Mouse (Mus musculus): ENCODE measurements around the gene Btbd6. TPM values are rescaled to one million over a fixed set of nuclear protein-coding genes. Genes with fewer than 3 reads are reported as not detected.
A peak's percentile ranks its signal among the peaks of the same experiment; 100 is the strongest.

Btbd6 gene
- polyA plus RNA-seq, 1 experiment, result not detected

DNA sequence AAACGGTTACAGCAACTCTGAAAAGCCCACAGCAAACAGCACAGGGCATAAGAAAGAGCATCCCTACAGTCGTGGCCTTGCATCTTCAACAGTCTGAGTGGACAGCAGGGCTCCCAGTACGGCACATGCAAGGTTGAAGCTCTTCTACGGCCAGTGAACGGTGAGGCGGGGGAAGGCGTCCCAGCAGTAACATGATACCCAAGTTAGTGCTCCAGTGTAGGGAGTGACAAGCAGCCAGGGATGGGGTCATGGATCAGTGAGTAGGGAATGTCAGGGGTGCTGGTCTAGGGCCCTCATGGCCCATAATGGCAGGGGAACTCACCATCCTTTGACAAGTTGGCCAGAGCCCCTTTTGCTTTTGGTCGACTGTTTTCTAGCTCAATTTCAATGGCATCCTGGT, 7.3 kb upstream of the Btbd6 start:
- no peak for TF ChIP-seq CTCF (IDR thresholded peaks at IDR 0.05; ENCODE audit: insufficient read depth, low read depth, low read length)
- TF ChIP-seq POLR2A (IDR thresholded peaks at IDR 0.05; ENCODE audit: insufficient read depth, low read depth, low read length), result no peak
- no peak overlapping the region for H3K27ac ChIP-seq (ENCODE audit: insufficient read depth, low read depth, low read length)
- 83% methylated on average over 8 of the region's 8 CpGs for WGBS
- no peaks in the 10 kb centered on the region for H3K4me1 ChIP-seq (ENCODE audit: control insufficient read depth, insufficient read depth, low read length)
- H3K4me3 ChIP-seq (ENCODE audit: insufficient read depth, low read depth, low read length), result no peak overlapping the region

GRCm38 (mm10) chr12:112969616-112970015, 6.7 kb upstream of the Btbd6 start:
- H3K27ac ChIP-seq (ENCODE audit: insufficient read depth, low read depth, low read length), result no peak overlapping the region
- no peaks in the 10 kb centered on the region for H3K4me1 ChIP-seq (ENCODE audit: control insufficient read depth, insufficient read depth, low read length)
- WGBS, result 93% methylated on average over 6 of the region's 6 CpGs
- TF ChIP-seq POLR2A (IDR thresholded peaks at IDR 0.05; ENCODE audit: insufficient read depth, low read depth, low read length), result no peak
- TF ChIP-seq CTCF (IDR thresholded peaks at IDR 0.05; ENCODE audit: insufficient read depth, low read depth, low read length), result no peak
- H3K4me3 ChIP-seq (ENCODE audit: insufficient read depth, low read depth, low read length), result no peak overlapping the region

DNA sequence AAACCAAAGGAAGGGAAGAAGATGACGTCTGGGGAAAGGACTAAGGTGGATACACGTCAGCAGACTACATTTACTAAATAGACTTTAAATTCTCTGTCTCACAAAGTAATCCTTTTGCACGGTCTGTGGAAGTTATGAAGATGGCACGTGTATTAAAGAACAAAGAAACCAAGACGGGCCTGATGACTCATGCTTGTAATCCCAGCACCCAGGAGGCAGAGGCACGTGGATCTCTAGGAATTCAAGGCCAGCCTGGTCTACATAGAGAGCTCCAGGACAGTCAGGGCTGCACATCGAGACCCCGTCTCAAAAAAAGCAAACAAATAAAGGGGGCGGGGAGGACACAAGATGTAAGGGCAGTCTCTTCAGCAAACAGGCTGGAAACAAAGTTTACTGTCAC, 1.5 kb upstream of the Btbd6 start:
- H3K4me1 ChIP-seq (ENCODE audit: control insufficient read depth, insufficient read depth, low read length), result peaks cover 17% of the 10 kb centered on the region
- no peak for TF ChIP-seq POLR2A (IDR thresholded peaks at IDR 0.05; ENCODE audit: insufficient read depth, low read depth, low read length)
- TF ChIP-seq CTCF (IDR thresholded peaks at IDR 0.05; ENCODE audit: insufficient read depth, low read depth, low read length), result no peak
- 74% methylated on average over 9 of the region's 9 CpGs for WGBS
- no peak overlapping the region for H3K4me3 ChIP-seq (ENCODE audit: insufficient read depth, low read depth, low read length)
- no peak overlapping the region for H3K27ac ChIP-seq (ENCODE audit: insufficient read depth, low read depth, low read length)

DNA sequence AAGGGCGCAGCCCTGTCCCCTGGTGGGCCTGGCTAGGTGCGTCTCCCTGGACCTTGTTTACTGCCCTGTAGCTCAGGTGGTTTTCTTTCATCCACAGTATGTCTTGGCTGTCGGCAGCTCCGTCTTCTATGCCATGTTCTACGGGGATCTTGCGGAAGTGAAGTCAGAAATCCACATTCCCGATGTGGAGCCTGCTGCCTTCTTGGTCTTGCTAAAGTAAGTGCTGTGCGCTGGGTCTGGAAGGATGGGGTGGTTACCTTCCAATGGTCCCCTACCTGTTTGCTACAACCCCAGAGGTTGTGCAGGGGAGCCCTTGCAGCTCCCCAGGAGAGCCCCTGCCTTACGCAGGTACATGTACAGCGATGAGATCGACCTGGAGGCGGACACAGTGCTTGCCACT, 874 bp downstream of the Btbd6 start:
- Histone ChIP-seq H3K27ac (ENCODE audit: insufficient read depth, low read depth, low read length) (peak overlapping the region; percentile 48), H3K4me3 (ENCODE audit: insufficient read depth, low read depth, low read length) (peak overlapping the region; percentile 82), H3K4me1 (ENCODE audit: control insufficient read depth, insufficient read depth, low read length) (peaks cover 21% of the 10 kb centered on the region)
- no peak for TF ChIP-seq CTCF (IDR thresholded peaks at IDR 0.05; ENCODE audit: insufficient read depth, low read depth, low read length)
- TF ChIP-seq POLR2A (IDR thresholded peaks at IDR 0.05; ENCODE audit: insufficient read depth, low read depth, low read length), result no peak
- WGBS, result 35% methylated on average over 12 of the region's 12 CpGs

DNA sequence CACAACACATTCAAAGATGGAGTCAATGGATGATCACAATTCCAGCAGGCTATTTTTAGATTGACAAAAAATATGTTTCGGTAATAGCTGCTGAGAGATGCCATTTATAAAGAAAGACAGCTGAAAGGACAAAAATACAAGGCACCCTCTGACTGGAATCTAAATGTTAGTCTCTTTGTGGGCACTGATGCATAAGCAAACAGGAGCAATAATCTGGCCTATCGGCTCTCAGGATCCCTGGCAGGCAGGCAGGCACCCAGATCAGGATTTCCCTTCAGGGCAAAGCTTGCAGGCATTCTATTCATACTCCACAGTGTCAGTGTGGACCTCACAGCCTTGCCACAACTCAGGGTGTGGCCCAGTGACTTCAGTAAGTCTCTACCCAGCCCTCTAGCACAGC, 5.7 kb downstream of the Btbd6 start:
- peaks cover 22% of the 10 kb centered on the region for H3K4me1 ChIP-seq (ENCODE audit: control insufficient read depth, insufficient read depth, low read length)
- H3K4me3 ChIP-seq (ENCODE audit: insufficient read depth, low read depth, low read length), result no peak overlapping the region
- H3K27ac ChIP-seq (ENCODE audit: insufficient read depth, low read depth, low read length), result no peak overlapping the region
- TF ChIP-seq CTCF (IDR thresholded peaks at IDR 0.05; ENCODE audit: insufficient read depth, low read depth, low read length) (no peak), POLR2A (IDR thresholded peaks at IDR 0.05; ENCODE audit: insufficient read depth, low read depth, low read length) (no peak)
- WGBS, result 10% methylated on average over 2 of the region's 2 CpGs

GRCm38 (mm10) chr12:112985346-112985745, 9.1 kb downstream of the Btbd6 start:
- Histone ChIP-seq H3K27ac (ENCODE audit: insufficient read depth, low read depth, low read length) (no peak overlapping the region), H3K4me3 (ENCODE audit: insufficient read depth, low read depth, low read length) (no peak overlapping the region), H3K4me1 (ENCODE audit: control insufficient read depth, insufficient read depth, low read length) (peaks cover 4% of the 10 kb centered on the region; the same call in 1 of the 2 replicates)
- WGBS, result 95% methylated on average over 6 of the region's 6 CpGs
- no peak for TF ChIP-seq POLR2A (IDR thresholded peaks at IDR 0.05; ENCODE audit: insufficient read depth, low read depth, low read length)
- TF ChIP-seq CTCF (IDR thresholded peaks at IDR 0.05; ENCODE audit: insufficient read depth, low read depth, low read length), result no peak

GRCm38 (mm10) chr12:112987877-112988276, 11.6 kb downstream of the Btbd6 start:
- Histone ChIP-seq H3K4me1 (ENCODE audit: control insufficient read depth, insufficient read depth, low read length) (no peaks in the 10 kb centered on the region), H3K4me3 (ENCODE audit: insufficient read depth, low read depth, low read length) (no peak overlapping the region), H3K27ac (ENCODE audit: insufficient read depth, low read depth, low read length) (no peak overlapping the region)
- WGBS, result 62% methylated on average over 6 of the region's 6 CpGs
- TF ChIP-seq CTCF (IDR thresholded peaks at IDR 0.05; ENCODE audit: insufficient read depth, low read depth, low read length) (no peak), POLR2A (IDR thresholded peaks at IDR 0.05; ENCODE audit: insufficient read depth, low read depth, low read length) (no peak)

DNA sequence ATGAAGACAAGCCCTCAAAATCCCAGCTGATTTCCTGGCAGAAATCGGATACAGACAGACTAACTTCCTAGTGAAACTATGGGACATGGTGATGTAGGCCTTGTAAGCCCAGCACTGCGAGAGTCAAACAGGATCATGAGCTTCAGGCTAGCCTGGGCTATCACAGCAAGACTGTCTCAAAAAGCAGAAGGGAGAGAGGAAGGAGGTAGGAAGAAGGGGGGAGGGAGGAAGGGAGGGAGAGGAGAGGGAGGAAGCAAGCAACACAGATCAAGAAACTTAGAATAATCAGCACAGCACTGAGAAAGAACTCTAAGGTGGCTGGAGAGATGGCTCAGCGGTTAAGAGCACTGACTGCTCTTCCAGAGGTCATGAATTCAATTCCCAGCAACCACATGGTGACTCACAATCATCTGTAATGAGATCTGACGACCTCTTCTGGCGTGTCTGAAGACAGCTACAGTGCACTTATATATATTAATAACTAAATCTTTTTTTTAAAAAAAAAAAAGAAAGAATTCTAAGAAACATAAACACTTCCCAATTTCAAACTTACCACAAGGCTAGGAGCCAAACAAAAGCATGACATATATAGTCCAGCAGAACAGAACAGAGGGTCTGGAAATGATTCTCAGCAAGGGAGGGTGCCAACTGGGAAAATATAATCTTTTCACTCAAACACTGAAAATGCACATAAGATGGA, 14.6 kb downstream of the Btbd6 start:
- TF ChIP-seq CTCF (IDR thresholded peaks at IDR 0.05; ENCODE audit: insufficient read depth, low read depth, low read length) (no peak), POLR2A (IDR thresholded peaks at IDR 0.05; ENCODE audit: insufficient read depth, low read depth, low read length) (no peak)
- 85% methylated on average over 5 of the region's 5 CpGs for WGBS
- H3K27ac ChIP-seq (ENCODE audit: insufficient read depth, low read depth, low read length), result no peak overlapping the region
- no peak overlapping the region for H3K4me3 ChIP-seq (ENCODE audit: insufficient read depth, low read depth, low read length)
- 0 out of 2 replicates have a peak, but pooled peaks cover 4% of the 10 kb centered on the region for H3K4me1 ChIP-seq (ENCODE audit: control insufficient read depth, insufficient read depth, low read length)

GRCm38 (mm10) chr12:112991444-112991843, 15.2 kb downstream of the Btbd6 start:
- Histone ChIP-seq H3K4me1 (ENCODE audit: control insufficient read depth, insufficient read depth, low read length) (0 out of 2 replicates have a peak, but pooled peaks cover 4% of the 10 kb centered on the region), H3K4me3 (ENCODE audit: insufficient read depth, low read depth, low read length) (no peak overlapping the region), H3K27ac (ENCODE audit: insufficient read depth, low read depth, low read length) (no peak overlapping the region)
- no peak for TF ChIP-seq POLR2A (IDR thresholded peaks at IDR 0.05; ENCODE audit: insufficient read depth, low read depth, low read length)
- no peak for TF ChIP-seq CTCF (IDR thresholded peaks at IDR 0.05; ENCODE audit: insufficient read depth, low read depth, low read length)
- 87% methylated on average over 2 of the region's 2 CpGs for WGBS
